Mouse (Mus musculus) hindbrain, embryonic 11.5 days (tissue): ENCODE measurements around the gene Fam50b. TPM values are rescaled to one million over a fixed set of nuclear protein-coding genes. Genes with fewer than 3 reads are reported as not detected.

Experiments used
- ATAC-seq: fragments of 200-750 bp; cut with Nextera tagmentation; 2 replicates; pipeline ENCODE4 v1.8.0; 2017; ENCODE audit warnings: mild to moderate bottlenecking, moderate TSS enrichment, moderate library complexity; ENCODE audit not compliant: low FRiP score
- DNase-seq: peaks from one replicate; pipeline ENCODE4 v3.0.0-alpha.2; 2015; ENCODE audit warnings: low spot score
- H3K27ac ChIP-seq: fragments of 300-500 bp; sonication (generic); 2 replicates; pipeline ENCODE4 v1.5.1; 2014; ENCODE audit warnings: mild to moderate bottlenecking, low read depth, low read length
- H3K27me3 ChIP-seq: fragments of 300-500 bp; sonication (generic); 2 replicates; pipeline ENCODE4 v1.6.1; 2014; ENCODE audit warnings: mild to moderate bottlenecking, low read length, moderate library complexity, mixed read lengths; ENCODE audit not compliant: control insufficient read depth, insufficient read depth
- H3K36me3 ChIP-seq: fragments of 300-500 bp; sonication (generic); 2 replicates; pipeline ENCODE4 v1.6.1; 2014; ENCODE audit warnings: mild to moderate bottlenecking, low read length, moderate library complexity, mixed read lengths; ENCODE audit not compliant: control insufficient read depth, insufficient read depth
- H3K4me1 ChIP-seq: fragments of 300-500 bp; sonication (generic); replicated peaks from 2 replicates; pipeline ENCODE4 v1.6.1; 2014; ENCODE audit warnings: low read length, mixed read lengths; ENCODE audit not compliant: control insufficient read depth, insufficient read depth
- H3K4me2 ChIP-seq: fragments of 300-500 bp; sonication (generic); replicated peaks from 2 replicates; pipeline ENCODE4 v1.6.1; 2014; ENCODE audit warnings: mild to moderate bottlenecking, low read depth, low read length
- H3K4me3 ChIP-seq: fragments of 300-500 bp; sonication (generic); 2 replicates; pipeline ENCODE4 v1.5.1; 2014; ENCODE audit warnings: low read depth, low read length
- H3K9ac ChIP-seq: fragments of 300-500 bp; sonication (generic); 2 replicates; pipeline ENCODE4 v1.6.1; 2014; ENCODE audit warnings: low read depth, low read length
- H3K9me3 ChIP-seq: fragments of 300-500 bp; sonication (generic); 2 replicates; pipeline ENCODE4 v1.6.1; 2016; ENCODE audit warnings: low read length; ENCODE audit not compliant: control insufficient read depth
- WGBS: fragments of 180-500 bp; shearing (Covaris S2); extraction: QIAGEN DNeasy Blood & Tissue Kit; methylation state at CpG from one replicate; pipeline ENCODE4 v1.1.7; 2014; 5-methylcytosine and 5-hydroxymethylcytosine counted together
- polyA plus RNA-seq: library from polyadenylated mRNA; unstranded; fragments of >200 nt; fragmentation: Nextera tagmentation; extraction: Ambion mirVana; gene quantifications from 2 replicates; pipeline ENCODE4 v1.2.1, GENCODE M21; 2014

The Fam50b gene
- polyA plus RNA-seq, 1 experiment from 2014 or later, result not detected

DNA sequence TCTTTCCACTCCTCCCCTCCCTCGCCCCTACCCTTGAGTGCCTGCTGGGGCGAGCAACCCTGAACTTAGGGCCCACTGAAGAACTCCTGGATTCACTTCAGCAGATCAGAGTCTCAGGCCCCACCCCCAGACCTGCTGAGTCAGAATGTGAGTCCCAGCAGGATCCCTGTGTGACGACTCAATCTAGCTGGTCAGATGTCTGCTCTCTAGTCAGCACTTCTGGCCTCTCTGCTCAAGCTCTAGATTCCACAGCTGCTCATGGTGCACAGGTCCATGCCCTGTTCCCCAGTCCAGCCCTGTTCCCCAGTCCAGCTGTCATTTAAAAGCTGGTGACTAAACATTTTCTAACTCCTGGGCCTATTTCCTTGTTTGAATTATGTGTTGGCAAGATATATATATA lies 13.9 kb downstream of the Fam50b start:
- no peak overlapping the region for H3K4me3 ChIP-seq
- H3K9ac ChIP-seq, result no peak overlapping the region
- H3K4me1 ChIP-seq, result no peaks in the 10 kb centered on the region
- no peaks in the 10 kb centered on the region for H3K27me3 ChIP-seq
- no peak for DNase-seq
- no peaks in the 10 kb centered on the region for H3K9me3 ChIP-seq
- ATAC-seq, result no peak
- H3K4me2 ChIP-seq, result no peak overlapping the region
- no peaks in the 10 kb centered on the region for H3K36me3 ChIP-seq
- WGBS, result 60% methylated on average over 3 of the region's 3 CpGs
- no peak overlapping the region for H3K27ac ChIP-seq

DNA sequence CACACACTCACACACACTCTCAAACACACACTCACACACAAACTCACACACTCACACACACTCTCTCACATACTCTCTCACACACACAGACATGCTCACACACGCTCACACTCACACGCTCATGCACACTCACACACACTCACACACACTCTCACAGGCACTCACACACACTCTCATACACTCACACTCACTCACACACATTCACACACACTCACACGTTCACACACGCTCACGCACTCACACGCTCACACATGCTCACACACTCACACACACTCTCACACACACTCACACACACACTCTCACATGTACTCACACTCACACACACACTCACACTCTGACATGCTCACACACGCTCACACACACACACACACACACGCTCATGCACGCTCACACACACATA lies 24.6 kb downstream of the Fam50b start:
- DNase-seq, result no peak
- no peak for ATAC-seq
- Histone ChIP-seq H3K4me3 (no peak overlapping the region), H3K9ac (no peak overlapping the region), H3K36me3 (no peaks in the 10 kb centered on the region), H3K4me2 (no peak overlapping the region), H3K27me3 (no peaks in the 10 kb centered on the region), H3K27ac (no peak overlapping the region), H3K4me1 (no peaks in the 10 kb centered on the region; the same call in 1 of the 2 replicates), H3K9me3 (no peaks in the 10 kb centered on the region)
- WGBS, result 96% methylated on average over 9 of the region's 9 CpGs

DNA sequence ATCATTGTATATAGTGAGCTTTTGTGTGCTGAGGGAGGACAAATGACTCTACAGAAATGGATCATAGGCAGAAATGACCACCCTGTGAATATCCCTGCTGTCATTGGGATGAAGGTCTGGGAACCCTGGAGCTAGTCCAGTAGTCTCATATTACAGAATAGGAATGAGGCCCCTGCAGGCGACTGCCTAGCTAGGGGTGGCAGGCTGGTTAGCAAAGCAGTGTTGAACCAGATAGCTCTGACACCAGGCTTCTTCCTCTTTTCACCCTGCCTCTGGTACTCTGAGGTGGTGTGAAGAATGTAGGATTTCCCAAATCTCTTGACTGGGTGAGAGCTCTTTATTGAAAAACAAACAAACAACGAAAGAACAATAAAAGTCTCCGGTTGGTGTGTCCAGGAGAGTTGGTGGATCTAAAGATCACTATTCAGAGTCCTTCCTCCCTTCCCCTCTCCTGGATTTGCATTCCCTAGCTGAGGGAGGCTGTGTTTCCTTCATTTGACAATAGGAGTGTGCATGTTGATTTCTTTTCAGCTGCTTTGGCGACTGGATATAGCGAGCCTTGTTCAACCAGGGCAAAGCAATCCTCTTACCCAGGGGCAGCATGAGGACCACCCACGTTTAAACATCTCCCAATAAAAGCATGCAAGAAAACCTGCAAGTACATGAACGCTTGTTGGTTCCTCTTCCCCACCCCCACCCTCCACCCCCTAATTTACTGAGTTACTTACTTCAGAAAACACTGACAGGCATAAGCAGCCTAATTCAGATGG lies 26.1 kb downstream of the Fam50b start:
- no peaks in the 10 kb centered on the region for H3K36me3 ChIP-seq
- H3K9me3 ChIP-seq, result no peaks in the 10 kb centered on the region
- no peak overlapping the region for H3K9ac ChIP-seq
- H3K27ac ChIP-seq, result no peak overlapping the region
- no peak overlapping the region for H3K4me3 ChIP-seq
- 13% methylated on average over 7 of the region's 7 CpGs for WGBS
- ATAC-seq (peak; percentile 35; the same call in 1 of the 2 replicates), DNase-seq (peak; percentile 19)
- H3K4me2 ChIP-seq, result no peak overlapping the region
- H3K27me3 ChIP-seq, result no peaks in the 10 kb centered on the region
- H3K4me1 ChIP-seq, result no peaks in the 10 kb centered on the region; the same call in 1 of the 2 replicates

DNA sequence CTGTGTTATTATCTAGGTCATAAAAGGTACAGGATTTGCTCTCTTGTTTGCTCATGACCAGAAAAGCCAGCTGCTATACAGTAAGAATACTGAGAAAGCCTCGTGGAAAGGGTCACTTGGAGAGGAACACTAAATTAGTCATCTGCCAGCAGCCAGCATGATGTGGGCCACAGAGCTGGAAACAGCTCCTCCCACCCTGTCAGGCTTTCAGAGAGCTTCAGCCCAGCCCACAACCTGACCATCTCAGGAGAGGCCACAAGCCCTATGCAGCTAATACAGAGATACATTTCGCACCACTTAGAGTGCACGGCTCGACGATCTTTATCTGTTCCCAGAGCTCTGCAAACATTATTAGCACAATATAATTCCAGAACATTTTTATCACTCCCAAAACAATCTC lies 27.5 kb downstream of the Fam50b start:
- no peak for ATAC-seq
- no peak overlapping the region for H3K9ac ChIP-seq
- 64% methylated on average over 5 of the region's 5 CpGs for WGBS
- H3K4me3 ChIP-seq, result no peak overlapping the region
- no peaks in the 10 kb centered on the region; the same call in 1 of the 2 replicates for H3K4me1 ChIP-seq
- H3K4me2 ChIP-seq, result no peak overlapping the region
- no peak for DNase-seq
- no peaks in the 10 kb centered on the region for H3K9me3 ChIP-seq
- no peaks in the 10 kb centered on the region for H3K27me3 ChIP-seq
- H3K27ac ChIP-seq, result no peak overlapping the region
- no peaks in the 10 kb centered on the region for H3K36me3 ChIP-seq

DNA sequence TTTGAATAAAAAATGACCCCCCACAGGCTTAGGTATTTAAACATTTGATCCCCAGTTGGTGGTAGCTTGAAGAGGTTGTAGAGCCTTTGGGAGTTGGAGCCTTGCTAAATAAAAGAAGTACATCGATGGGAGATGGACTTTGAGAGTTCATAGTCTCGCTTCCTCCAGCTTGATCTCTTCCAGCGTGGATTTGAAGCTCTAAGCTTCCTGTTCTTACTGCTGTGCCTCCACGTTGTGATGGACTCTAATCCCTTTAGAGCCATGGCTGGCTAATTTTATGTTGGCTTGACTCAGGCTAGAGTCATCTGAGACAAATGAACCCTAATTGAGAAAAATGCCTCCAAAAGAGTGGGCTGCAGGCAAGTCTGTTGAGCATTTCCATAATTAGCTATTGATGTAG lies 28.2 kb downstream of the Fam50b start:
- ATAC-seq, result no peak
- DNase-seq, result no peak
- Histone ChIP-seq H3K27ac (no peak overlapping the region), H3K9me3 (no peaks in the 10 kb centered on the region), H3K4me3 (no peak overlapping the region), H3K9ac (no peak overlapping the region), H3K36me3 (no peaks in the 10 kb centered on the region), H3K27me3 (no peaks in the 10 kb centered on the region), H3K4me2 (no peak overlapping the region), H3K4me1 (no peaks in the 10 kb centered on the region; the same call in 1 of the 2 replicates)
- whole genome bisulfite sequencing, result 56% methylated on average over 4 of the region's 4 CpGs

DNA sequence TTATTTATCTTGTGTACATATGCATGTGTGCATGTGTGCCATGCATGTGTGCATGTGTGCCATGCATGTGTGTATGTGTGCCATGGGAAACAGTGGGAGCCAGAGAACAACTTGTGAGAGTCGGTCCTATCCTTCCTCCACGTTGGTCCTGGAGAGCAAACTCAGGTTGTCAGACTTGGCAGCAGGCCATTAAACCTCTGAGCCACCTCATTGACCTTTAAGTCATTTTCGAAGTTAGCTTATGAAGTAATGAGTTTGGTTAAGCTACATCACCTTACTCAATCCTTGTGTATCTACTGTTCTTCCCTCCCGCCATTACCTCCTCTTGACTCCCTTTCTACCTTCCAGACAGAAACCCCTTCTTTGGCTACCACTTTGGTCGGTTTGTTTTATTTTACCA lies 30.6 kb downstream of the Fam50b start:
- Histone ChIP-seq H3K4me1 (no peaks in the 10 kb centered on the region; the same call in 1 of the 2 replicates), H3K4me2 (no peak overlapping the region), H3K27ac (no peak overlapping the region), H3K4me3 (no peak overlapping the region), H3K9ac (no peak overlapping the region), H3K9me3 (no peaks in the 10 kb centered on the region), H3K27me3 (no peaks in the 10 kb centered on the region), H3K36me3 (no peaks in the 10 kb centered on the region)
- WGBS, result 92% methylated on average over 5 of the region's 5 CpGs
- DNase-seq (no peak), ATAC-seq (no peak)

DNA sequence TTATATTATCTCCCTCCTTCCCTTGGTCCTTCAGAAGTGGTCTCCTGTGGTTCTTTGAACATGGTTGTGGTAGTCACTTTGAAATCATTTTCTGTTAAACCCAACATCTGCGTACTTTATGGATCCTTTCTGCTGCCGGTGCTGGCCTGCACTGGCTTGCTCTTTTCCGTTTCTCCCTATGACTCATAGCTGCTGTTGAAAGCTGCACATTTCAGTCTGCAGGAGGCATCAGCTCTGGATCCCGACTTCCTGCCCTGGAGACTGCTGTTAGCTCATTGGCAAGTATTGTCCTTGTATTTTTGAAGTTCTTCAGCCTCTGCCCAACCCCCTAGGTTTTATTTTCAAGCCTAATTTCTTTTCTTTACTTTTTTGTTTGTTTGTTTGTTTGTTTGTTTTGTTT lies 31.9 kb downstream of the Fam50b start:
- H3K4me3 ChIP-seq, result no peak overlapping the region
- no peak overlapping the region for H3K9ac ChIP-seq
- no peaks in the 10 kb centered on the region for H3K4me1 ChIP-seq
- no peak overlapping the region for H3K4me2 ChIP-seq
- H3K9me3 ChIP-seq, result no peaks in the 10 kb centered on the region
- no peak overlapping the region for H3K27ac ChIP-seq
- no peak for DNase-seq
- 75% methylated on average over 4 of the region's 4 CpGs for WGBS
- ATAC-seq, result no peak
- no peaks in the 10 kb centered on the region for H3K27me3 ChIP-seq
- no peaks in the 10 kb centered on the region for H3K36me3 ChIP-seq

DNA sequence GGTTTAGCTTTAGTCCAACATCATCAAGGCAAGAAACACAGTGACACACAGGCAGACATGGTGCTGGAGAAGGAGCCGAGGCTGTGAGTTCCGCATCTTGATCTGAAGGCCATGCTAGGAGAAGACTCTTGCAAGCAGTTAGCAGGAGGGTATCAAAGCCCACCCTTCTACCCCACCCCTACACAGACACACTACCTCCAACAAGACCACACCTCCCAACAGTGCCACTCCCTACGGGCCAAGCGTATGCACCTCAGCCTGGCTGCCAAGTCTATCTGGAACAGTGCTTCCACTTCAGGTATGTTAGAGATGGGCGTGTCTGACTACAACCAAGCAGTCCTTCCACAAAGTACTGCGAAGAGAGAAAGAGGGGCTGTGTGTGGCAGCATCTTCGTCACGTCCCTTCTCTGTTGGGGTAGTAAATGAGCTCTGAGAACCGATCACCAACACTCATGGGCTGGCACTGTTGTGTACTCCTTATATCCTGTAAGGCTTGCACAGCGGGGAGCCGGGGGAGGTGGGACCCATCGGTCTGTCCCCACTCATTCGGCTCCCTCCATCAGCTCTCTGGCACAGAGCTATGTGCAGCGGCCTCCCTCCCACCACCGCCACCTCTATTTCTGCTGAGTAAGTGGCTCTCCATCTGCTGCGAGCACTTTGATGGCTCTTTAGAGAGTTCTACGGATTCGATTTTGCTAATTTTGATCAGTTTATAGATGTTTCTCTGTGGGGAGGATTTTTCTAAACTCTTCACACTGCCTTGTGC lies 33.1 kb downstream of the Fam50b start:
- DNase-seq (no peak), ATAC-seq (no peak)
- no peak overlapping the region for H3K9ac ChIP-seq
- H3K9me3 ChIP-seq, result no peaks in the 10 kb centered on the region
- 88% methylated on average over 18 of the region's 18 CpGs for WGBS
- no peaks in the 10 kb centered on the region for H3K4me1 ChIP-seq
- H3K4me3 ChIP-seq, result no peak overlapping the region
- H3K36me3 ChIP-seq, result no peaks in the 10 kb centered on the region
- no peak overlapping the region for H3K4me2 ChIP-seq
- no peaks in the 10 kb centered on the region for H3K27me3 ChIP-seq
- H3K27ac ChIP-seq, result no peak overlapping the region

DNA sequence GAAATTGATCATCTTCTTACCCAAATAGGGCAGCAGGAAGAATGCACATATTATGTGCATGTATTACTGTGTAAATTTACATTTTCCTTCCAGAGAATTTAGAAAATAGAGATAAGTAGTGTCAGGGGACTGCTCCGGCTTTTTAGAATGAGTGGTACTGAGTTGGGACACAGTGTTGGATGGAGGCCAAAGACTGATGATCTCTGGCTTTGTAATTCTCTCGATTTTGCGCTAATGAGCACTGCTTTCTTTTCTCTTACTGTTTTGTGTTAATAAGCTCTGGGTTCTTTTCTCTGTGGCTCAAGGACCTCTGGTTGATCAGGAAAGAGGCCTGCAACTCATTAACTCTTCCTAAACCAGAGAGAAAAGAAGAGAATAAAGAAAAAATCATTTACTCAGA lies 42.1 kb downstream of the Fam50b start:
- H3K9ac ChIP-seq, result no peak overlapping the region
- no peaks in the 10 kb centered on the region for H3K36me3 ChIP-seq
- no peak overlapping the region for H3K27ac ChIP-seq
- no peaks in the 10 kb centered on the region for H3K4me1 ChIP-seq
- 85% methylated on average over 3 of the region's 3 CpGs for WGBS
- no peaks in the 10 kb centered on the region for H3K27me3 ChIP-seq
- ATAC-seq, result no peak
- no peaks in the 10 kb centered on the region for H3K9me3 ChIP-seq
- H3K4me2 ChIP-seq, result no peak overlapping the region
- no peak overlapping the region for H3K4me3 ChIP-seq
- DNase-seq, result no peak
